13 mouse cellular contexts compared by ENCODE assay signal in genomic region chr3:88479163-88479562, GRCm38 (mm10).
"Had no signal": no experiment of that assay in that cellular context is flagged by ENCODE, and none has a peak within 500 bp of the region (broad histone marks: within the 10 kb centered on the region; RNA-seq: fewer than 3 reads in every experiment).

No protein-coding gene starts in this region.

- H3K27me3 ChIP-seq: stomach, embryonic 15.5 days had no signal

- H3K4me1 ChIP-seq: midbrain, embryonic 13.5 days; neural tube, embryonic 12.5 days had no signal

- H3K27ac ChIP-seq: liver, embryonic 14.5 days; midbrain, embryonic 10.5 days; midbrain, embryonic 13.5 days; neural tube, embryonic 12.5 days; stomach, embryonic 15.5 days had no signal

- DNase-seq: lung, adult 18-20 months; lung, embryonic 14.5 days; lung, postnatal 10 days; right cerebral cortex, postnatal 14 days; thymus, adult 18-20 months; thymus, postnatal 14 days; thymus, postnatal 36 days had no signal

- ATAC-seq: midbrain, embryonic 13.5 days; midbrain, embryonic 16.5 days had no signal

- H3K4me2 ChIP-seq: lung, embryonic 14.5 days; midbrain, embryonic 13.5 days; neural tube, embryonic 12.5 days; stomach, embryonic 15.5 days had no signal

- H3K4me3 ChIP-seq: midbrain, embryonic 10.5 days; midbrain, embryonic 13.5 days; neural tube, embryonic 12.5 days; stomach, embryonic 15.5 days had no signal

- H3K9ac ChIP-seq: liver, embryonic 14.5 days; lung, embryonic 14.5 days; midbrain, embryonic 13.5 days; neural tube, embryonic 12.5 days; stomach, embryonic 15.5 days had no signal

- H3K9me3 ChIP-seq: midbrain, embryonic 10.5 days; midbrain, embryonic 13.5 days; neural tube, embryonic 12.5 days; stomach, embryonic 15.5 days had no signal

- H3K36me3 ChIP-seq: midbrain, embryonic 10.5 days; midbrain, embryonic 13.5 days; neural tube, embryonic 12.5 days had no signal
